Mouse (Mus musculus) gastrocnemius, postnatal 10 days (tissue): Measurements from ENCODE around the gene Osbpl8. TPM values are rescaled to one million over a fixed set of nuclear protein-coding genes. Genes with fewer than 3 reads are reported as not detected.
"Not testable (repeated sequence)": the region's sequence is repeated elsewhere in the genome, so short reads cannot be mapped to it uniquely, and the experiment has no call there.

Experiments used
- DNase-seq: peaks from one replicate; pipeline ENCODE4 v3.0.0; 2021; ENCODE audit warnings: mixed read lengths
- long read RNA-seq, 2 experiments: library from polyadenylated mRNA; stranded (forward); transcript quantifications; one replicate each; pipeline ENCODE4 v2.0.0; 2021
- total RNA-seq, 2 experiments: library from RNA; stranded (reverse); gene quantifications; 2 replicates each; pipeline ENCODE4 v1.2.3; 2021

The Osbpl8 gene
- 10 to 100 TPM; 17.5 to 20.2 TPM for total RNA-seq
- long read RNA-seq, experiment 1, full-length matches to known transcripts, result 20 of 25 reads
- long read RNA-seq, experiment 1, partial matches to known transcripts, result 1 of 25 reads
- long read RNA-seq, experiment 1, other reads (novel, unspliced or antisense), result 4 of 25 reads
- long read RNA-seq, experiment 2, full-length matches to known transcripts, result 10 of 14 reads
- long read RNA-seq, experiment 2, partial matches to known transcripts, result 2 of 14 reads
- long read RNA-seq, experiment 2, other reads (novel, unspliced or antisense), result 2 of 14 reads

GRCm38 (mm10) chr10:111164304-111165218 lies at the start of gene Osbpl8:
Gene Osbpl8 (plus strand): TSS chr10:111164752.
- peak; percentile 100 for DNase-seq

- no peak for DNase-seq
Measured at GRCm38 (mm10) chr10:111117198-111117845, 47.2 kb upstream of the Osbpl8 start.

DNA sequence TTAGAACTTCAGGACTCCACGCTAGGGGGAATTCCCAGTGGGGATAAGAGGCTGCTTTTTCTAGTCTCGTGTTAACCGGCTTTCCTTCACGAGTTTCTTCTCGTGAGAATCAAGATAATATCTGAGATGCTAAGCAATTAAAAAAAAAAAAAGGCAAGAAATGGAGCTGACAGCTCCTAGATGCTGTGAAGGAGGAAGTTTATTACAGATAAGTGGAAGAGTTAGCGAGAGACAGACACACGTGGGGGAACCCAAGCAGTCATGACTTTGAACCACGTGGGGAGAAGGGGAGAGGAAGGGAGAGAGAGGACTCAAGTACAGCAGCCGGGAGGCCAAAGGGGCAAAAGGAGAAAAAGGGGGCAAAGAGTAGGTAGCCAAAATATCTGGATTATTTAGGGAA lies 46.3 kb upstream of the Osbpl8 start:
- no peak for DNase-seq

DNA sequence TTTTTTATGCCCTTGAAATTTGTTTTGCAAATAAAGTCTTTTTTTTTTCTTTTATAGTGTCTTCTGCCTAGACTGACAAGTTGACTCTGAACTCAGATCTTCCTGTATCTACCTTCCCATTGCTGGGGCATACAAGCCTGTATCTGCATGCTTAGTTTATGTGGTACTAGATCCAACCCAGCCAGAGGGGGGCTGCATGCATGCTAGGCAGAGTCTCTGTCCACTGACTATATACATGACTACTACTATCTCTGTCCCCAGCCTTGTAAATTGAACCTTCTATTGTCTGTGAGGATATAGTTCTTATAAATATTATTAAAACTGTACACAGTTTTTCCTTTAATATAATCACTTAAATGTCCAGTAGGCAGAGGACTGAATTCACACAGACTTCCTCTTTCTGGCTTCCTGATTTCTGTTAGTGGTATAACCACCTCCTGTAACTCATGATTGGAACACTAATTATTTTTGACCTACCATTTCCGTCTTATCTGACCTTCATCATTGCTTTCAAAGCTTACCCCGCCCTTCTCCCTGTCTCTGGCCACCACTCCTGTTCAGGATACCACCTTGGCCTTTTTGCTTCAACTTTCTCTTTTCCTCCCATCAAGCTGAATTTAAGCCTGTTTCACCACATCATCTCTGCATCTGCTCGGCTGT lies 45.4 kb upstream of the Osbpl8 start:
- no peak for DNase-seq

DNA sequence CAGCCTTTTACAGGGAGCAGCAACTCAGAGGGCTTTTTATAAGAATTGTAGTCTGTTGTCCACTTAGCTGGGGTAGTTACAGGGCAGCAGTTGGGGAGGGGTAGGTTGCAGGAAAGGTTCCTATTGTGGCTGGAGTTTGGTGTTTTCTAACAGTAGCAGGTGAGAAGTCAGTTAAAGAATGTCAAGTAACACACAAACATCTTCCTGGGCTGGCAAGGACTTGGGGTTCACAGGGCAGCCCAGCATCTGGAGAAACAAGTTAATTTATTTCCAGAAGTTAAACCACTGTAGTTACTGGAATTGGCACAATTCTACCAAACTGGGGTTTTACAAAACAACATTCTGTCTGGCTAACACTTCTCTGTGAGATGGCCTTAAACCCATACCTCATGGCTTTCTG lies 44.8 kb upstream of the Osbpl8 start:
- no peak for DNase-seq

DNA sequence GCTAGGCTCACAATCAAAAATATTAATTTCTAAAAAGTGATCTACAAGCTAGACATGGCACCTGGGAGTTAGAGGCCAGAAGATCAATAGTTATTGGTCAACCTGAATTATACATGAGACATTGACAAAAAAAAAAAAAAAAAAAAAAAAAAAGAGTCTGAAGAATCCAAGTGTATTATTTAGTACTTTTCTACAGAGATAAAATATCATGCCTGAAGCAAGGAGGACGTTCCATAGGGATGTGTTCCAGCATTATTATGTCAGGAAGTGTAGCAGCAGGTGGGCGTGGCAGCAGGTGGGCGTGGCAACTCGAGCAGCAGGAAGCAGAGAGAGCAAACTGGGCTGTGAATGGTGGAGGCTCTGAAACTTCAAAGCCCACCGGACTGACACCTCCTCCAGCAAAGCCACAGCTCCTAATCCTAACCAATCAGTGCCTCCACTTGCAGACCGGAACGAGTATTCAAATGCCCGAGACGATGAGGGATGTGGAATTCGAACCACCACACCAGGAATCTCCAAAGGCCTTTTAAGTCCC lies 41.6 kb upstream of the Osbpl8 start:
- no peak for DNase-seq

DNA sequence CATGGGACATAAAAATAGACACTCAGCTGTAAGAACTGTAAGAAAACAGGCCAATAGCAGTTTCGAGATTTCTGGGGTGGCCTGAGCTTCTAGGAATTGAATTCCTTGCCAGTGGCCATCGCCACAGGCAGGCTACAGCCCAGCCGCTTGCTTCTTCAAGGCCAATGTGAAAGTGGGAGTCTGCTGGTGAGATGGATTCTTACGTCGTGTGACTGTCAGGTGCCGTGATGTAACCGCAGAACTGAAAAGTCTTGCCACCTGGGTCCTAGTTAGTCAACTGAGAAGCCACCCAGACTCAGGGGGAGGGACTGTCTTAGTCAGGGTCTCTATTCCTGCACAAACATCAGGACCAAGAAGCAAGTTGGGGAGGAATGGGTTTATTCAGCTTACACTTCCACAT lies 40.4 kb upstream of the Osbpl8 start:
- no peak for DNase-seq

DNA sequence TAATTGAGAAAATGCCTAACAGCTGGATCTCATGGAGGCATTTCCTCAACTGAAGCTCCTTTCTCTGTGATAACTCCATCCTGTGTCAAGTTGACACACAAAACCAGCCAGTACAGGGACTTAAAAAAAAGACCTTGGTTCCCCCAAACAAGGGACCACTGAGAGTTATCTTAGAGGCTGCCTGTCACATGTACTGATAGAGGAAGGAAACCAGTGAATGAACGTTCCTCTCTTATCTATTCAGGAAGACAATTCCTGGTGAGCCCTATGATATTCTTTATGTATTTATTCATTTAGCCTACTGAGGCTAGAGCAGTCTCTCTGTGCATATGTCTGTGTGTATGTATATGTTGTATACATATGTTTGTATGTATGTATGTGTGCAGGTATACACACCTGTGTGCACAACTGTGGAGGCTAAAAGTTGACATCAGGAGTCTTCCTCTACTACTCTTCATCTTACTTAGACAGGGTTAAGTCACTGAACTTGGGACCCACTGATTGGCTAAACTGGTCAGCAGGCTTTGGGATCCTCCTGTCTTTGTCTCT lies 39.7 kb upstream of the Osbpl8 start:
- no peak for DNase-seq

GRCm38 (mm10) chr10:111127388-111127787 lies 37.2 kb upstream of the Osbpl8 start:
- no peak for DNase-seq

- no peak for DNase-seq
Measured at GRCm38 (mm10) chr10:111128493-111128892, 36.1 kb upstream of the Osbpl8 start.

DNA sequence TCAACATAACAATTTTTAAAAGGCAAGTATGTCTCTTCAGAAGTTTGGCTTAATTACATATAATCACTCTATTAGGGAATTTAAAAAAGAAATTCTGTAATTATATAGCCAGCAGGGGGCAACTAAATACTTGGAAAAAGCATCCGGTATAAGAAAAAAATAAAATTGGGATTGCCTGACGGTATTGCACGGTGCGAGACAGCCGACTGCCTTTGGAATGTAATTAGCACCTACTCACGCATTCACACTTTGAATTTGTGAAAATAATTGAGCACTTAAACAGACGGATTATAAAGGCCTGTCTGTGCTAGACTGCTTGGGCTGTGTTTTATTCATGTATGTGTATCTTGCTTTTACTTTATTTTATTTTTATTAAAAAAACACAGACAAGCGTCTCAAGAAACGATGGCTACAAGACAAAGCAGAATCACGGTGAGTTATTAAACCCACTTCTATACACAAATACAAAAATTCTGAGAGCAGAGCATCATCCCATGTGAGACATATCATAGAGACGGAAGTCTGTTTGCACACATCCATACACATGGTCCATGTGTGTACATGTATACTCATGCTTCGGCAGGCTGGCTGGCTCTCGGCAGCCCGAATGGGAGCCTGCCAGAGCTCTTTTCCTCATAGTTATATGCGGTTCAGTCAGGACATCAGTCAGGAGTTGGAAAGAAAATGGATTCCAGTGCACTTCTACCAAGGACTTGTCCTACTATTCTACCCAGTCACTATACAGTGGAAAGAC lies 34.5 kb upstream of the Osbpl8 start:
- DNase-seq, result no peak

- DNase-seq, result no peak
Measured at GRCm38 (mm10) chr10:111130872-111131271, 33.7 kb upstream of the Osbpl8 start.

DNA sequence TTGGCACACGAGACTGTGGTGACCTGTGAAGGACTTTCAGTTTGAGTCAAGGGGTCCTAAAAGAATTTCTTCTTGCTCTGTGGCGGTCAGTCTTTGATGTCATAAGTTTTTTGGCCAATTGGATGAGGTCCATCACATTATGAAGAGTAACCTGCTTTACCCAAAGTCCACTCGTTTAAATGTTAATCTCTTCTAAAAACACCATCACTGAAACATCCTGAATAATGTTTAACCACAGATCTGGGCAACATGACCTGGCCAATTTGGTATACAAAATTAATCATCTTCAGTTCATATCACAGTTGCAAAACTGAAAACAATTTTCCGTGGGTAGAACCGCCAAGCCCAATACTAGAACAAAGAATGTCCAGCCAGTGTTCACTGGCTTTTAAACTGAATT lies 31.3 kb upstream of the Osbpl8 start:
- no peak for DNase-seq

DNA sequence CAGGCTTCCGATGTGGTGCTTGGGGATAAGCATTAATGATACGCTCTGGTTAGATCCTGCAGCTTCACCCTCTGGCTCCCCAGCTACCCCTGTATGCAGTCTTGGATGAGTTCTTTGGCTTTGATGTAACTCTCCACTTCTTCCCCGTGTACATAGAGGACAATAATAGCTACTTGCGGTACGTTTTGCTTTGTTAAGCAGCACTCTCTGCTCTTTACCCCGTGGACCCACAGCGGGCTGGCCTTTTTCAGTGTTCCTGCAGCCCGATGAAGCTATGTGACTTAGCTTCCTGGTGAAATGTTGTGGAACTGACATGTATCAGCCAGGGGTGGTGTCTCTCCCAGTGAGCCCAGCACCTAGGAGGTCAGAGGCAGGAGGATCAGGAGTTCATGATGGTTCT lies 30.6 kb upstream of the Osbpl8 start:
- no peak for DNase-seq

GRCm38 (mm10) chr10:111134412-111134957 lies 30.1 kb upstream of the Osbpl8 start:
- no peak for DNase-seq

GRCm38 (mm10) chr10:111136306-111136705 lies 28.2 kb upstream of the Osbpl8 start:
- not testable (repeated sequence) for DNase-seq

DNA sequence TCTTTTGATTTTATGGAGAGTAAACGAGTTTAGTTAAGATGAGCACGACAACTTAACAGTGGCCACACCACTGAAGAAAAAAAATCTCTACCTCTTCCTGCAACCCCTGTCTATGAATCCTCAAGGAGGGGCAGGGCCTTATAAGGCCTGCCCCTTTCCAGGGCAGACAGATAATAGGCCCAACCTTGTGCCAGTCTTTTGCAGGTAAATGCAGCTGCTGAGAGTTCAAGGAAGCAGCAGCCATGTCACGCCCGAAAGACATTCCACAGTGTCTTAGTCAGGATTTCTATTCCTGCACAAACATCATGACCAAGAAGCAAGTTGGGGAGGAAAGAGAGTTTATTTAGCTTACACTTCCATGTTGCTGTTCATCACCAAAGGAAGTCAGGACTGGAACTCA lies 26.6 kb upstream of the Osbpl8 start:
- DNase-seq, result no peak

DNA sequence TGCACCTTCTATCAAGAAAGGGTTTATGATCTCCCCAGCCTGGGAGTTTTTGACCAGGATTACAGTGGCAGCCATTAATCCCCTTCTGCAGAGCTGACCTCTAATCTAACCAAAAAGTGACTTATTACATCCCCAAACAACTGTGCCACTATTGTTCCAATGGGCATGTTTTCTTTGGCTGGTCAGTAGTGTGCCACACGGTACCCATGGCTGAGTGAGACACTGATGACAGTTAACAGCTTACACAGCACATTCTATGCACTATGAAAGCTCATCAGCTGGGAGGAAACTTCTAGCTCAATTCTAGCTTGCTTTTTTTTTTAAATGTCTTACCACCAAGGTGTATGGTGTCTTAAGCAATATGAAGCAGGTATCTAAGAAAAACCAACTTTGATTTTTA lies 25.4 kb upstream of the Osbpl8 start:
- no peak for DNase-seq

- DNase-seq, result no peak
Measured at GRCm38 (mm10) chr10:111139881-111140280, 24.7 kb upstream of the Osbpl8 start.

DNA sequence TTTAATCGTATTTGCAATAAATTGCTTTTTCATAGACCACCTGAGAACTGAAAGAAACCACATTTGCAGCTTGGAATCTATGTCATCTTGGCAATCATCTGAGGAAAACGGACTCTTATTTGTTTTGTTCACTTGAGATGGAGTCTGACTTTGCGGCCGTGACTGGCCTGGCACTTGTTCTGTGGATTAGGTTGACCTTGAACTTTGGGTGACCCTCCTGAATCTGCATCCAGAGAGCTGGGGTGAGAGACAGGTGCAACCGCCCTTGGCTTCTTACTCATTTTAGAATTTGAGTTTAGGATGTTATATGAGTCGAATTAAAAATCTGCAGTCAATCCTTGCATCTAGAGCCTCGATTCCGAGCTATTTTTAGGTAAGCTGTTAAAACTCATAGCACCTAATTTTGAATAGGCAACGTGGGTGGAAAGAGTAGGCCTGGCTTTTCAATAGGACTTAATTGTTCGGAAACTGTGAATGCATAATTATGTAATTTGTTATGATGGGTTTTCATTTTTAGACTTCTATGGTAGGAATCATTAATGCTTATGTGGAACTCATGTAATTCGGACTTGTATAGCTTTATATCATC lies 20.1 kb upstream of the Osbpl8 start:
- DNase-seq, result no peak
